Mouse (Mus musculus): ENCODE results near the gene Eef1a1.
"Not testable (repeated sequence)": the region's sequence is repeated elsewhere in the genome, so short reads cannot be mapped to it uniquely, and the experiment has no call there.

The Eef1a1 gene

GRCm38 (mm10) chr9:78508106-78508786 is 19.3 kb upstream of the Eef1a1 start:
- no peak for DNase-seq (ENCODE audit: low read depth)

GRCm38 (mm10) chr9:78506722-78507077 is 17.7 kb upstream of the Eef1a1 start:
- no peak for DNase-seq (ENCODE audit: low read depth)

GRCm38 (mm10) chr9:78506002-78506721 is 17.2 kb upstream of the Eef1a1 start:
- DNase-seq (ENCODE audit: low read depth), result no peak

GRCm38 (mm10) chr9:78505223-78505622 is 16.3 kb upstream of the Eef1a1 start:
- no peak for DNase-seq (ENCODE audit: low read depth)

- DNase-seq (ENCODE audit: low read depth), result no peak
These were observed 15.7 kb upstream of the Eef1a1 start for GRCm38 (mm10) chr9:78504679-78505078.

GRCm38 (mm10) chr9:78504133-78504532 is 15.2 kb upstream of the Eef1a1 start:
- no peak for DNase-seq (ENCODE audit: low read depth)

- no peak for DNase-seq (ENCODE audit: low read depth)
These were observed 14.5 kb upstream of the Eef1a1 start for GRCm38 (mm10) chr9:78503223-78504079.

- DNase-seq (ENCODE audit: low read depth), result no peak
These were observed 12.3 kb upstream of the Eef1a1 start for GRCm38 (mm10) chr9:78501284-78501683.

- DNase-seq (ENCODE audit: low read depth), result no peak
These were observed 11.4 kb upstream of the Eef1a1 start for GRCm38 (mm10) chr9:78500386-78500785.

GRCm38 (mm10) chr9:78493171-78493570 is 4.2 kb upstream of the Eef1a1 start:
- DNase-seq (ENCODE audit: low read depth), result no peak

- DNase-seq (ENCODE audit: low read depth), result no peak
These were observed 3.3 kb upstream of the Eef1a1 start for GRCm38 (mm10) chr9:78492254-78492653.

- no peak for DNase-seq (ENCODE audit: low read depth)
These were observed 2.2 kb upstream of the Eef1a1 start for GRCm38 (mm10) chr9:78491169-78491568.

GRCm38 (mm10) chr9:78488021-78488420 is 930 bp downstream of the Eef1a1 start:
- DNase-seq (ENCODE audit: low read depth), result not testable (repeated sequence)

GRCm38 (mm10) chr9:78484660-78485059 is 4.3 kb downstream of the Eef1a1 start:
- DNase-seq (ENCODE audit: low read depth), result no peak

- no peak for DNase-seq (ENCODE audit: low read depth)
These were observed 6.6 kb downstream of the Eef1a1 start for GRCm38 (mm10) chr9:78482386-78482785.

GRCm38 (mm10) chr9:78481423-78482331 is 7.3 kb downstream of the Eef1a1 start:
- DNase-seq (ENCODE audit: low read depth), result peak; percentile 97

GRCm38 (mm10) chr9:78480706-78481358 is 8.1 kb downstream of the Eef1a1 start:
- peak; percentile 88 for DNase-seq (ENCODE audit: low read depth)

GRCm38 (mm10) chr9:78480227-78480626 is 8.7 kb downstream of the Eef1a1 start:
- DNase-seq (ENCODE audit: low read depth), result peak; percentile 44

GRCm38 (mm10) chr9:78479308-78479707 is 9.6 kb downstream of the Eef1a1 start:
- peak; percentile 40 for DNase-seq (ENCODE audit: low read depth)

- peak; percentile 49 for DNase-seq (ENCODE audit: low read depth)
These were observed 10.8 kb downstream of the Eef1a1 start for GRCm38 (mm10) chr9:78478009-78478605.
